Mouse (Mus musculus) kidney, adult 2 months (tissue): Measurements from ENCODE around the gene Epha6. TPM values are rescaled to one million over a fixed set of nuclear protein-coding genes. Genes with fewer than 3 reads are reported as not detected.

Experiments used
- DNase-seq: peaks from one replicate; pipeline ENCODE4 v3.0.0; 2021
- H3K27ac ChIP-seq: fragments of 200-500 bp; 2 replicates; pipeline ENCODE4 v1.5.1; 2012; ENCODE audit warnings: low read depth, low read length, control low read depth, inconsistent platforms; ENCODE audit not compliant: insufficient read depth
- H3K27me3 ChIP-seq: fragments of 200-500 bp; replicated peaks from 2 replicates; pipeline ENCODE4 v1.6.1; 2012; ENCODE audit warnings: mild to moderate bottlenecking, moderate library complexity, low read length, inconsistent platforms; ENCODE audit not compliant: control insufficient read depth, insufficient read depth
- H3K36me3 ChIP-seq: fragments of 200-500 bp; 2 replicates; pipeline ENCODE4 v1.6.1; 2012; ENCODE audit warnings: mild to moderate bottlenecking, moderate library complexity, low read length, inconsistent platforms; ENCODE audit not compliant: control insufficient read depth, insufficient read depth
- H3K4me1 ChIP-seq: fragments of 200-500 bp; 2 replicates; pipeline ENCODE4 v1.6.1; 2011; ENCODE audit warnings: low read length; ENCODE audit not compliant: control insufficient read depth, insufficient read depth
- H3K4me3 ChIP-seq: fragments of 200-500 bp; 2 replicates; pipeline ENCODE4 v1.5.1; 2011; ENCODE audit warnings: mild to moderate bottlenecking, low read depth, low read length, control low read depth; ENCODE audit not compliant: insufficient read depth
- CTCF ChIP-seq: fragments of 200-500 bp; conservative IDR thresholded peaks from 2 replicates; pipeline ENCODE4 v1.5.1; 2011; ENCODE audit warnings: low read depth, mild to moderate bottlenecking, control low read depth, low read length, moderate library complexity, mixed read lengths; ENCODE audit not compliant: insufficient read depth, insufficient read length
- POLR2A ChIP-seq: fragments of 200-500 bp; IDR thresholded peaks from one replicate; pipeline ENCODE4 v1.6.1; 2011; ENCODE audit warnings: low read depth, low read length, control low read depth
- WGBS: fragments of 180-500 bp; shearing (Covaris S2); methylation state at CpG from one replicate; pipeline ENCODE4 v1.1.7; 2018; 5-methylcytosine and 5-hydroxymethylcytosine counted together
- polyA plus RNA-seq: library from polyadenylated mRNA; depleted of rRNA; stranded (reverse); fragments of >200 nt; gene quantifications from 2 replicates; pipeline ENCODE4 v1.2.3, GENCODE M21; 2012

Gene Epha6
- polyA plus RNA-seq, 1 experiment = 0.02 TPM

GRCm38 (mm10) chr16:60209151-60209550, 396.2 kb downstream of the Epha6 start:
- H3K27ac ChIP-seq = no peak overlapping the region
- H3K4me1 ChIP-seq = no peaks in the 10 kb centered on the region
- TF ChIP-seq CTCF = no peak
- no peak for TF ChIP-seq POLR2A
- H3K4me3 ChIP-seq = no peak overlapping the region
- no peaks in the 10 kb centered on the region for H3K36me3 ChIP-seq
- H3K27me3 ChIP-seq = no peaks in the 10 kb centered on the region
- no peak for DNase-seq

- no peak overlapping the region for H3K27ac ChIP-seq
- DNase-seq = no peak
- no peaks in the 10 kb centered on the region for H3K4me1 ChIP-seq
- no peaks in the 10 kb centered on the region for H3K36me3 ChIP-seq
- TF ChIP-seq POLR2A (no peak), CTCF (no peak)
- no peak overlapping the region for H3K4me3 ChIP-seq
- 8% methylated on average over 3 of the region's 3 CpGs for WGBS
- H3K27me3 ChIP-seq = no peaks in the 10 kb centered on the region
Observed at GRCm38 (mm10) chr16:60175580-60175979, 429.8 kb downstream of the Epha6 start.

DNA sequence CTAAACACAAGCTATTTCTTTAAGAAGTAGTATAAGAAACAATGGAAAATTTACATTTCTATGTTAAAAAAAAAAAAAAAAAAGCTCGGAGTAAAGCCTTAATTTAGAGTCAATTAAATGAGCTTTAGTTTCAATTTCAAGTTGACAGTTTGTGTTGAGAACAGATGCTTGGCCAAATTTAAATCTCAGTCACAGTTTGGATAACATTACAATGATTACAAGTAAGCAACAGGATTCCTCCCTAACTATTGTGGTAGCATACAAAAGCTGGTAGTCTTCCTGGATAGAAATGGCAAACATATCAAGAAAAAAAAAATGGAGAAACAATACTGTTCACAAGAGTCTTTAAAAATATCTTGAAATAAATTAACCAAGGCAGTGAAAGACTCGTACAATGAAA, 452.9 kb downstream of the Epha6 start:
- H3K4me1 ChIP-seq = no peaks in the 10 kb centered on the region
- no peak overlapping the region for H3K4me3 ChIP-seq
- H3K27ac ChIP-seq = no peak overlapping the region
- no peak for DNase-seq
- no peaks in the 10 kb centered on the region for H3K27me3 ChIP-seq
- TF ChIP-seq POLR2A = no peak
- no peak for TF ChIP-seq CTCF
- 56% methylated on average over 2 of the region's 2 CpGs for WGBS
- H3K36me3 ChIP-seq = no peaks in the 10 kb centered on the region

GRCm38 (mm10) chr16:60144370-60144769, 461.0 kb downstream of the Epha6 start:
- H3K36me3 ChIP-seq = no peaks in the 10 kb centered on the region
- no peaks in the 10 kb centered on the region for H3K4me1 ChIP-seq
- WGBS = 53% methylated on average over 3 of the region's 3 CpGs
- H3K27ac ChIP-seq = no peak overlapping the region
- TF ChIP-seq CTCF = no peak
- TF ChIP-seq POLR2A = no peak
- no peaks in the 10 kb centered on the region for H3K27me3 ChIP-seq
- no peak overlapping the region for H3K4me3 ChIP-seq
- no peak for DNase-seq

DNA sequence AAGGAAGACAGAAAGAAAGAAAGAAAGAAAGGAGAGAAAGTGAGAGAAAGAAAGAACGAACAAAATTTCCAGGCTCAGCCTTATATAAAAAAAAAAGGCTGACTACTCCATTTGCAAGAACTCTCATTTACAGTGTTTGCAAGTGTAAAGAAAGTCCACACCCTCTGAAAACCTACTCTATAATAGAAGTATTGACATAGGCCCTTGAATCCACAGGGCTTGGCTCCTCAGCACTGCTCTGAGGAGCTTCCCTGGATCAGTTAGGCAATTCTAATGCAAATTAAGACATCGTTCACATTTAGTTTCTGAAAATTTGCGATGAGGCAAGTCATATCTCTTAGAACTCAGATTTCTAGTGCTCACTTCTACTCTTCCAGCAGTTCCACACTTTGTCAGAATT, 483.9 kb downstream of the Epha6 start:
- Histone ChIP-seq H3K27me3 (no peaks in the 10 kb centered on the region), H3K27ac (no peak overlapping the region), H3K36me3 (no peaks in the 10 kb centered on the region), H3K4me3 (no peak overlapping the region), H3K4me1 (no peaks in the 10 kb centered on the region)
- WGBS = 89% methylated on average over 3 of the region's 3 CpGs
- TF ChIP-seq POLR2A = no peak
- no peak for TF ChIP-seq CTCF
- no peak for DNase-seq

- WGBS = 87% methylated on average over 3 of the region's 3 CpGs
- DNase-seq = no peak
- no peaks in the 10 kb centered on the region for H3K36me3 ChIP-seq
- H3K4me1 ChIP-seq = no peaks in the 10 kb centered on the region
- no peaks in the 10 kb centered on the region for H3K27me3 ChIP-seq
- H3K27ac ChIP-seq = no peak overlapping the region
- H3K4me3 ChIP-seq = no peak overlapping the region
- no peak for TF ChIP-seq CTCF
- no peak for TF ChIP-seq POLR2A
Observed at GRCm38 (mm10) chr16:60102210-60102609, 503.1 kb downstream of the Epha6 start.

GRCm38 (mm10) chr16:60095333-60095732, 510.0 kb downstream of the Epha6 start:
- H3K36me3 ChIP-seq = no peaks in the 10 kb centered on the region
- no peaks in the 10 kb centered on the region for H3K27me3 ChIP-seq
- H3K27ac ChIP-seq = no peak overlapping the region
- H3K4me1 ChIP-seq = no peaks in the 10 kb centered on the region
- no peak for DNase-seq
- TF ChIP-seq CTCF (no peak), POLR2A (no peak)
- 66% methylated on average over 1 of the region's 1 CpGs for WGBS
- H3K4me3 ChIP-seq = no peak overlapping the region

GRCm38 (mm10) chr16:60086976-60087375, 518.4 kb downstream of the Epha6 start:
- H3K4me1 ChIP-seq = no peaks in the 10 kb centered on the region
- no peak overlapping the region for H3K4me3 ChIP-seq
- TF ChIP-seq CTCF (no peak), POLR2A (no peak)
- no peak overlapping the region for H3K27ac ChIP-seq
- 79% methylated on average over 3 of the region's 3 CpGs for WGBS
- H3K27me3 ChIP-seq = no peaks in the 10 kb centered on the region
- DNase-seq = no peak
- no peaks in the 10 kb centered on the region for H3K36me3 ChIP-seq
